Mouse (Mus musculus): ENCODE results near the gene Rasgef1c. TPM values are rescaled to one million over a fixed set of nuclear protein-coding genes. Genes with fewer than 3 reads are reported as not detected.

Gene Rasgef1c
- 0.59 and 0.68 TPM in 2 replicates for total RNA-seq (2017)

GRCm38 (mm10) chr11:49901659-49902458 lies at the start of gene Rasgef1c:
Gene Rasgef1c (plus strand): TSS chr11:49901835.
- ATAC-seq (replicated peaks; ENCODE audit: low read depth, poor library complexity, severe bottlenecking): peak; percentile 66

GRCm38 (mm10) chr11:49855144-49855543 lies 46.5 kb upstream of the Rasgef1c start:
- ATAC-seq (replicated peaks; ENCODE audit: low read depth, poor library complexity, severe bottlenecking): 0 out of 2 replicates have a peak, but pooled peaks have one; percentile 18

GRCm38 (mm10) chr11:49861139-49861538 lies 40.5 kb upstream of the Rasgef1c start:
- no peak for ATAC-seq (replicated peaks; ENCODE audit: low read depth, poor library complexity, severe bottlenecking)

- ATAC-seq (replicated peaks; ENCODE audit: low read depth, poor library complexity, severe bottlenecking): 0 out of 2 replicates have a peak, but pooled peaks have one; percentile 15
These were observed 37.7 kb upstream of the Rasgef1c start for GRCm38 (mm10) chr11:49863926-49864325.

GRCm38 (mm10) chr11:49867320-49867719 lies 34.3 kb upstream of the Rasgef1c start:
- ATAC-seq (replicated peaks; ENCODE audit: low read depth, poor library complexity, severe bottlenecking): no peak

GRCm38 (mm10) chr11:49869762-49870161 lies 31.9 kb upstream of the Rasgef1c start:
- ATAC-seq (replicated peaks; ENCODE audit: low read depth, poor library complexity, severe bottlenecking): peak; percentile 67

- ATAC-seq (replicated peaks; ENCODE audit: low read depth, poor library complexity, severe bottlenecking): peak; percentile 78
These were observed 29.7 kb upstream of the Rasgef1c start for GRCm38 (mm10) chr11:49871914-49872313.

GRCm38 (mm10) chr11:49872779-49873178 lies 28.9 kb upstream of the Rasgef1c start:
- peak; percentile 56 for ATAC-seq (replicated peaks; ENCODE audit: low read depth, poor library complexity, severe bottlenecking)

- ATAC-seq (replicated peaks; ENCODE audit: low read depth, poor library complexity, severe bottlenecking): no peak
These were observed 24.5 kb upstream of the Rasgef1c start for GRCm38 (mm10) chr11:49876948-49877817.

- no peak for ATAC-seq (replicated peaks; ENCODE audit: low read depth, poor library complexity, severe bottlenecking)
These were observed 21.5 kb upstream of the Rasgef1c start for GRCm38 (mm10) chr11:49879950-49880642.

- ATAC-seq (replicated peaks; ENCODE audit: low read depth, poor library complexity, severe bottlenecking): no peak
These were observed 18.2 kb upstream of the Rasgef1c start for GRCm38 (mm10) chr11:49883394-49883793.

- ATAC-seq (replicated peaks; ENCODE audit: low read depth, poor library complexity, severe bottlenecking): no peak
These were observed 13.2 kb upstream of the Rasgef1c start for GRCm38 (mm10) chr11:49888469-49888868.

- ATAC-seq (replicated peaks; ENCODE audit: low read depth, poor library complexity, severe bottlenecking): no peak
These were observed 9.6 kb upstream of the Rasgef1c start for GRCm38 (mm10) chr11:49891993-49892392.

- no peak for ATAC-seq (replicated peaks; ENCODE audit: low read depth, poor library complexity, severe bottlenecking)
These were observed 7.8 kb upstream of the Rasgef1c start for GRCm38 (mm10) chr11:49893806-49894205.

- no peak for ATAC-seq (replicated peaks; ENCODE audit: low read depth, poor library complexity, severe bottlenecking)
These were observed 5.6 kb upstream of the Rasgef1c start for GRCm38 (mm10) chr11:49895966-49896590.

- peak; percentile 28; the same call in 1 of the 2 replicates for ATAC-seq (replicated peaks; ENCODE audit: low read depth, poor library complexity, severe bottlenecking)
These were observed 1.6 kb upstream of the Rasgef1c start for GRCm38 (mm10) chr11:49900043-49900442.

- ATAC-seq (replicated peaks; ENCODE audit: low read depth, poor library complexity, severe bottlenecking): no peak
These were observed 525 bp upstream of the Rasgef1c start for GRCm38 (mm10) chr11:49900962-49901658.

- ATAC-seq (replicated peaks; ENCODE audit: low read depth, poor library complexity, severe bottlenecking): peak; percentile 73
These were observed 1.7 kb downstream of the Rasgef1c start for GRCm38 (mm10) chr11:49903333-49903732.

GRCm38 (mm10) chr11:49918521-49919180 lies 17.0 kb downstream of the Rasgef1c start:
- no peak for ATAC-seq (replicated peaks; ENCODE audit: low read depth, poor library complexity, severe bottlenecking)
